Mouse (Mus musculus) G1E (cell line): ENCODE data around the gene 4933415F23Rik.

ENCODE experiments used
- CTCF ChIP-seq: IDR thresholded peaks from 2 replicates; pipeline ENCODE4 v1.5.1; 2012; ENCODE audit warnings: low read depth, low read length, inconsistent platforms, mixed read lengths
- GATA1 ChIP-seq: IDR thresholded peaks from 2 replicates; pipeline ENCODE4 v1.6.1; 2012; ENCODE audit warnings: borderline replicate concordance, low read length, inconsistent platforms, mixed read lengths
- GATA2 ChIP-seq: IDR thresholded peaks from 2 replicates; pipeline ENCODE4 v1.6.1; 2012; ENCODE audit warnings: low read depth, low read length, inconsistent platforms, borderline replicate concordance
- TAL1 ChIP-seq: conservative IDR thresholded peaks from 2 replicates; pipeline ENCODE4 v1.6.1; 2012; ENCODE audit warnings: low read depth, low read length, inconsistent platforms, mixed read lengths

DNA sequence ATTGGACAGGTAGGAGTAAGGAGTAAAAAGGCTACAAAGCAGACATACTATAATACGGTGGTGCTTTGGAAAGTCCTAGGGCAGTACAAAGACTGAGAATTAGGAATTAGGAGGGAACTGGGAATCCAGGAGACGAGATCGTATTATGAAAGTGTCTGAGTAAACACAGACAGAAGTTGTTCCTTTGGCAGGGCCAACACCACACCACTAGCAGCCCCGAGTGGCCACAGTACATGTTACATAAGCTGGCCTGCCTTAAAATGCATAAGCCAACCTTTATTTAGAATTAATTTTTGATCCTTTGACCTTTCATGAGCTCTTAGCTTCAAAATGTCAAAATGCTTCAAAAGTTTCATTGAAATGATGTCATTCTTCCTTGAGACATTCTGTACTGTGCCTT lies 18.8 kb upstream of the 4933415F23Rik start:
- TF ChIP-seq CTCF (no peak), GATA1 (no peak), GATA2 (no peak), TAL1 (no peak)
